Mouse (Mus musculus): ENCODE results near the gene Tm9sf2. TPM values are rescaled to one million over a fixed set of nuclear protein-coding genes. Genes with fewer than 3 reads are reported as not detected.
"Not testable (repeated sequence)": the region's sequence is repeated elsewhere in the genome, so short reads cannot be mapped to it uniquely, and the experiment has no call there.

Gene Tm9sf2
- total RNA-seq, 2 experiments from 2014 or later: 128 to 132 TPM

GRCm38 (mm10) chr14:122092363-122092762 lies 14.5 kb upstream of the Tm9sf2 start:
- intact Hi-C loops (cut with DNase I): no loop called here
- DNase-seq: no peak

GRCm38 (mm10) chr14:122096331-122096730 lies 10.5 kb upstream of the Tm9sf2 start:
- intact Hi-C loops (cut with DNase I): no loop called here
- no peak for DNase-seq

- intact Hi-C loops (cut with DNase I): no loop called here
- no peak for DNase-seq
Observed at GRCm38 (mm10) chr14:122099584-122099983, 7.3 kb upstream of the Tm9sf2 start.

- DNase-seq; intact Hi-C loops (cut with DNase I): not testable (repeated sequence)
Observed at GRCm38 (mm10) chr14:122101890-122102289, 4.9 kb upstream of the Tm9sf2 start.

DNA sequence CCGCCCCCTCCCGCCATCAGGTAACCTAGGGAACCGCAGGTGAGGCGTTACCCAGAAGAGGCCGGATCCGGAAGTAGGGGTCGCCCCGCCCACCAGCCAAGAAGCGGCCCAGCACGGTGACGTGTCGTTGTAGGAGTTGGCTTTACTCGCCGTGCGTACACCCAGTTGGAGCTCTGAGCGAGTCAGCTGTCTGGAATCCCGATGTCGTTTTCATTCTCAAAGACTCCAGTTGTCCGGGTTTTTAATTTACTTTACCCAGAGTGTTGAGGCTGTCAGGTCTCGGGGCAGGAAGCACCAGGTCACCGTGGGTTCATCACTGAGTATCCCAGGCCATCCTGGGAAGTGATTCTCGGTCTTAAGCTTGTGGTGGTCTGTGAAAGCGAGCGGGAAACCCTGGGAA lies 2.0 kb upstream of the Tm9sf2 start:
- intact Hi-C loops (cut with DNase I): no loop called here
- DNase-seq: peak; percentile 89 to 91

DNA sequence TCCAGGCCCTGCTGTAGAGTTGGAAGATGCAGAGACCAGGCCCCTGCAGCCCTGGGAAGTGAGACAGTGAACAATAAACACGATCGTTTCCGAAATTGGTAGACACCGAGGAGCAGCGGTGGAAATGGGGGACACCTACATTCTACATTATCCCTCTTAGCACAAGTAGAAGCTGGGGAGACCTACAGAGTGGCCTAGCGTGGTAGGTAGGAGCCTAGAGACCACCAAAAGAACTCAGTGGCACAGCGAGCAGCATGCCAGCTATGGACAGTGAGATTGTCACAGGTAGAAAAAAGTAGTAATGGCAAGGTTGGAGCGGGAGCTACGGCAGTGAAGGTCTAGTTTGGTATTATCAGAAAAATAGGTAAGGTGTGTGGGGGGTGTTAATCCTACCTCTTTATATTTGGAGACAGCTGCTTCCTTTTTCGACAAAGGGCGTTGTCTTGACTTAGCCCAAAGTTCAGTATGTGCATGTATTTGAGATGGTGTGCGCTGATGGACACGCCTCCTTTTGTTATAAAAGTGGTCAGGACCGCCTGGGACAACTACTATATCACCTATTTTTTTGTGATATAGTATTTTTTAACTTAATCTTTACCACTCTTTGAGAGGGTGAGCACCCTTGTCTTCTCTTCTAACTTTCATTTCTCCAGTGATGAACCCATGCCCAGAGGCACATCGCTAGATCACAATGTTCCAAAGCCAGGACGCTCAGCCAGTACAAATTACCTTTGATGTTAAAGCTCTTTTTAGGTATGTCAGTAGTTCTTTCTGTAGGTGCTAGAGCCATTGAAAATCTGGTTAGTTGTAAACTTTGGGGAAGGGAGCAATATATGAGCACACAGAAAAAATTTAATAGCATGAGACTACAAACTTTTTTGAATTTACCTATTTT lies 1.2 kb upstream of the Tm9sf2 start:
- no peak for DNase-seq
- intact Hi-C loops (cut with DNase I): loop anchor here (2.0 kb wide), 1 partner anchor 229 kb away; no protein-coding TSS in a partner anchor

- intact Hi-C loops (cut with DNase I): loop anchor here (2.0 kb wide), 1 partner anchor 231 kb away; no protein-coding TSS in a partner anchor
Observed at GRCm38 (mm10) chr14:122107481-122108214, 810 bp downstream of the Tm9sf2 start.

GRCm38 (mm10) chr14:122111681-122112080 lies 4.8 kb downstream of the Tm9sf2 start:
- intact Hi-C loops (cut with DNase I): loop anchor here (2.0 kb wide), 1 partner anchor 41 kb away; no protein-coding TSS in a partner anchor
- no peak for DNase-seq

More at GRCm38 (mm10) chr14:122107481-122108214, 810 bp downstream of the Tm9sf2 start:
- no peak for DNase-seq

DNA sequence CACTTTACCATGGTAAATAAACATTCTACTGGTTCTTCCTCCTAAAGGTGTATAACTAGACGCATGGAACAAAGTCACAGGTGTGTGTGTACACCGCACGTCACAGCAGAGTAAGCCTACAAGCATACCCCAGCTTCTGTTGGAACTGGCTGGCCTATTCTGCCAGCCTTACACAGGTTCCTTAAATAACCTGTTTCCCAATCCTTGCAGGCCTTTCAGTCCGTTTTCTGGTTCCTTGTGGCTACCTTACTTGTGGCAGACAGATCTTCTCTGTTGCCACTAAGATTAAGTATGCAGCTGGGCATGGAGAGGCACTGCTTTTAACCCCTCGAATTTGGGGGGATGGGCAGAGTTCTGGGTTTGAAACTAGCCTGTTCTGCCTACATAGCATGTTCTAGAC lies 5.5 kb downstream of the Tm9sf2 start:
- intact Hi-C loops (cut with DNase I): no loop called here
- DNase-seq: no peak

DNA sequence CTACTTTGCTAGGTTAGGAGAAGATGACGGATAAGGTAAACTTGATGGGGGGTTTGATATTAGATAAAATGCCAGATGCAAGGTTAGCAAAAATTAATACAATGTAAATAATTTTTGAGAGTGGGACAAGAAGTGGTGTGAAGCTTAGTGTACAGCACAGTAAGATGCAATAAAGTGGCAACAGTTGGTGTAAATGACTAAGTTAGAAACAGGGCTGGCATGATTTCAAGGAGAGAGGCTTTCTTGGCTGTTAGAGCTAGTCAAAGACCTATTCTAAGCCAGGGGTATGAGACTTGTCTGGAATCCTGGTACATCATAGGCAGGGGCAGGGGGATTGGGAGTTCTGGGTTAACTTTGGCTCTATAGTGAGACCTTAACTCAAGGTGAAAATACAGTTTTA lies 9.4 kb downstream of the Tm9sf2 start:
- intact Hi-C loops (cut with DNase I): no loop called here
- no peak for DNase-seq

DNA sequence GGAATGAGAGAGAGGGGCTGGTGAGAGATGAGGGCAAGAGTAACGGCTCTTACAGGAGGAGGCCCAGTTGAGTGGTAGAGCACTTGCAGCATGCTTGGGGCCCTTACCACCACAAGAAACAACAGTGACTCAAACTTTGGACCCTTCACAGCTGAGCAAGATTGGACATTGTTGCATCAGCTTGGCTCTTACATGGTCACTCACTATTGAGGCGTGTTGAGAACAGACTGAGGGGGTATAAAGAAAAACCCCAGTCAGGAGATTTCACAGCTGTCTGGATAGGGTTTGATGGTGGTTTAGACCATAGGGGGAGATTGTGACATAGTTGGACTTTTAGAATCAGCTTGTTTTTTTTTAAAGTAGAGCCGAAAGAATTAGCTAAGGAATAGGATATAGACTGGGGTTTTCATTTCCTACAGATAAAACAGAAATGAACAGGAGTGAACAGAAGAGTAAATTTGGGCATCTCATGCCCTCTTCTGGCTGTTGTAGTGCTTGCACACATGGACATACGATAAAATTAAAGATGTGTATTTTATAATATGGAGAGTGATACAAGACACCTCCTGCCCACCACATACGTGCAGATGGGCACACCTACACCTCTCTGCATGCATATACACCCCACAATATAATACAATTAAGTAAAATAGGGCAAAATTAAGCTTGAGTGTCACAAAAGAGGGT lies 23.4 kb downstream of the Tm9sf2 start:
- no peak for DNase-seq
- intact Hi-C loops (cut with DNase I): loop anchor here (1.0 to 5.0 kb wide), 2 partner anchors 66 to 203 kb away; no protein-coding TSS in a partner anchor

GRCm38 (mm10) chr14:122131644-122132043 lies 24.8 kb downstream of the Tm9sf2 start:
- intact Hi-C loops (cut with DNase I): loop anchor here (5.0 kb wide), 1 partner anchor 204 kb away; no protein-coding TSS in a partner anchor

GRCm38 (mm10) chr14:122136368-122136928 lies 29.6 kb downstream of the Tm9sf2 start:
- intact Hi-C loops (cut with DNase I): no loop called here
- DNase-seq: no peak

More at GRCm38 (mm10) chr14:122131644-122132043, 24.8 kb downstream of the Tm9sf2 start:
- DNase-seq: no peak

GRCm38 (mm10) chr14:122137234-122137633 lies 30.4 kb downstream of the Tm9sf2 start:
- no peak for DNase-seq
- intact Hi-C loops (cut with DNase I): no loop called here

- intact Hi-C loops (cut with DNase I): no loop called here
- DNase-seq: no peak
Observed at GRCm38 (mm10) chr14:122140126-122140525, 33.3 kb downstream of the Tm9sf2 start.

GRCm38 (mm10) chr14:122143585-122144269 lies 36.9 kb downstream of the Tm9sf2 start:
- DNase-seq: no peak
- intact Hi-C loops (cut with DNase I): no loop called here

GRCm38 (mm10) chr14:122145374-122145773 lies 38.5 kb downstream of the Tm9sf2 start:
- no peak for DNase-seq

DNA sequence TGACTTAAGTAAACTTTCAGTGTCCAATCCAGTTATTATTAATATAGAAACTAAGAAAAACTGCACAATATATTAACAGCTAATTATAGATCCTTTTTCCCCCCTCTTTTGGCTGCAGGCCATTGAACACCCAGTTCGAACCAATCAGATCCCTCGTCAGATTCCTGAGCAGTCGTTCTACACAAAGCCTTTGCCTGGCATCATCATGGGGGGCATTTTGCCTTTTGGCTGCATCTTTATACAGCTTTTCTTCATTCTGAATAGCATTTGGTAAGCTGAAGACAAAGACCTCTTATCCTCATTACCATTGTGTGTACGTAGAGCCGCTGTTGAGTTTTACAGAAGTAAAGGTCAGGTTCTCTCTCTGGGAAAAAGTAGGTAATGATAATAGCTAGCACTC lies 43.8 kb downstream of the Tm9sf2 start:
- DNase-seq: no peak
- intact Hi-C loops (cut with DNase I): no loop called here

More at GRCm38 (mm10) chr14:122145374-122145773, 38.5 kb downstream of the Tm9sf2 start:
- intact Hi-C loops (cut with DNase I): no loop called here

DNA sequence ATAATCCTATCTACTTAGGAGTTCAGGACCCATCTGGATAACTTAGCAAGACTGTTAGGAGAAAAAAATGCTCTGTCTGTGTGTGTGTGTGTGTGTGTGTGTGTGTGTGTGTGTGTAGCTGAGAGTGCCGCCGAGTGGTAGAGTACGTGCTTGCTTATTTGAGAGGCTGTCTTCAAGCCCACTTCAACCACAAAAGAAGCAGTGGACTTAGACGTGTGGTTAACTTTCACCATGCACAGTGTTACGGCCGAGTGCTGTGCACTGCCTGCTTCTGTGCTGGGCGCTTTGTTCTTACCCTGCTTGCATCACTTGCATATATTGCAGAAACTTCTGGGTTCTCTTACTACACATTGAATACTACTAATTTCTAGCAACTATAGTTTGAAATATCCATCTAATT lies 50.9 kb downstream of the Tm9sf2 start:
- intact Hi-C loops (cut with DNase I): loop anchor here (5.0 kb wide), 1 partner anchor 50 kb away; no protein-coding TSS in a partner anchor
- no peak for DNase-seq

DNA sequence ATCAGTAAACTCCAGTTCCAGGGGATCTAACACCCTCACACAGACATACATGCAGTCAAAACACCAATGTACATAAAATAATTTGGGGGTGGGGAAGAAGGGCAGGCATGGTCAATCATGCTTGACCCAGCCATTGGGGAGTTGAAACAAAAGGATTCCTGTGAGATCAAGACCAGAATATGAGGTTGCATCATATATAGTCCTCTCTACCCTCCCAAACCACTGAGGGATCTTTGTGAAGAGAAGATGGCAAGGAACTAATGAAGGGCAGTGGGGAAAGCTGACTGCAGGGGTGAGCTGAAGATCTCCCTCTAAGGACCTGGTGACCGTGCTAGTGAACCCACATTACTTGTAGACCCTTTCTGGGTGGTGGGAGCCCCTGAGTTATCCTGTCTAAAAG lies 54.1 kb downstream of the Tm9sf2 start:
- no peak for DNase-seq
- intact Hi-C loops (cut with DNase I): no loop called here

Data from heart, postnatal 36 days (tissue).